Mouse (Mus musculus) left cerebral cortex, postnatal 14 days (tissue): ENCODE measurements around the gene Rab8a. TPM values are rescaled to one million over a fixed set of nuclear protein-coding genes. Genes with fewer than 3 reads are reported as not detected.

Source experiments
- DNase-seq, 2 experiments: peaks; one replicate each; pipeline ENCODE4 v3.0.0; 2021 to 2022; ENCODE audit warnings: low spot score in 2 of 2, mixed read lengths in 1 of 2
- intact Hi-C: fragments of 180-260 bp; cut with DNase I; formaldehyde crosslinking; loops from one replicate; pipeline ENCODE4 v1.15.1; 2025
- total RNA-seq, 2 experiments: library from RNA; stranded (reverse); gene quantifications; 2 replicates each; pipeline ENCODE4 v1.2.3; 2021

Rab8a gene
- total RNA-seq, 2 experiments from 2014 or later, result 38.4 to 46.3 TPM

DNA sequence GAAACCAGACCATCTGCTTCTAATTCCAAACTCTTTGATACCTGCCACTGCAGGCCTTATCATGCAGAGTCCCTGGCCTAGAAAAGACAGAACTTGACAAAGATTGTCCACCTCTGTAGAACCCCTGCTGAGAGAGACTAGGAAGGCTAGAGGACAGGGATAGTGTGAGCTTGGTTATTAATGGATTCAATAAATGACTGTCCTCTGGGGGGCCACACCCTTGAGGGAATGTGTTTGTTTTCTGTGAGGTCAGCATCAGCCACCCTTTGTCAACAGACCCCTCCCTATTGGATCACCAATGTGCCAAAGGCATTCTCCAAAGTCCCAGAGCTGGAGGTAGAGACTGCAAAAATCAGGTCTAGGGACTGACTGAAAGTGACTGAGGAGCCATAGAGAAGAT is 31.1 kb downstream of the Rab8a start:
- intact Hi-C loops, result no loop called here
- no peak for DNase-seq

DNA sequence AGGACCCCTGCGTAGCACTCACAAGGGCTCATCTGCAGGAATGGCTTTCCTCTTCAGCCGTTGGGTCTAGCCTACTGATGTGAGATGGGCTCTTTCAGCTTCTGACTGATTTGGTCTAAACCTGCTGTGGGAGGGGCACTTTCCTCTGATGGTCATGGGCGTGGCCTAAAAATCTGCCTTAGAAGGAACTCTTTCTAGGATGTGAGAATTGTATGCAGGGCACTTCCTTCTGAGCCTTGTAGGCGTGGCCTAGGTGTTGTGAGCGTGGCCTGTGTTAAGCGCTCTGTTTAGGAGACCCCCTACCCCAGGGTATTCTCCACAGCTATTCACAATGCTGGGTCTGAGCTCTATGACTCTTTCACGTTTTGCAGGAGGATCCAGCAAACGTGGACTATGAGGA is 37.0 kb downstream of the Rab8a start:
- intact Hi-C loops, result no loop called here

DNA sequence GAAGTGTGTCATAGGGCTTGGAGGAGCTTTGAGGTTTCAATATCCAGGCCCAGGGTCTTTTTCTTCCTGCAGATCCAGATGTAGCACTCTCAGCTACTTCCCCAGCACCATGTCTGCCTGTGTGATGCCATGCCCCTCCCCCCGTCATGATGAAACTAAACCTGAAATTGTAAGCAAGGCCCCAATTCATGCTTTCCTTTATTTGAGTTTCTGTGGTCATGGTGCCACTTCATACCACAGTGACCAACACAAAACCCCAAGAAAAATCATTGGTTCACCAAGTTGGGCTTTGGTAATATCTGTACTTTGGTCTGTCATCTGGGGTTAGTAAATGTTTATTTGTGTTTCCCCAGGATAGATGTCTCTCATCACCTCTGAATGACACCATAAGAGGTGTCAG is 47.6 kb downstream of the Rab8a start:
- DNase-seq, result no peak
- intact Hi-C loops, result no loop called here

More for the DNA sequence above, 37.0 kb downstream of the Rab8a start:
- DNase-seq, result no peak

DNA sequence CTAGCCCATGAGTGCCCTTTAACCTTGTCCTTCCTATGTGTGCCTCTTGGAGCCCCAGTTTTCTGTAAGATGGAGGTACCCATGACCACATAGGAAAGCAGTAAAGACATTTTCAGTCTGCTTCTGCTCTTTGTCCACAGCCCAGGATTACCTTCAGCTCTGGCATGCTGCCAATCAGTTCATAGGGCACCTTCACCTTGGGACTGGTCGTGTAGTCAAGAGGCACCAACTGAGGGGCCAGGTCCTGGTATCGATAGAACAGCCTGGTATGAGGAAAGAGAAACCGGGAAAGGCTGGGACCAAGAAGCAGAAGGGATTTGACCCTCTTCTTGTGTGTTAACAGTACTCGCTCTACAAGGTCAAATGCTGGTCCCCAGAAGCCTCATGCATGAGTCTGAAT is 49.2 kb downstream of the Rab8a start:
- DNase-seq, result no peak
- intact Hi-C loops, result no loop called here

DNA sequence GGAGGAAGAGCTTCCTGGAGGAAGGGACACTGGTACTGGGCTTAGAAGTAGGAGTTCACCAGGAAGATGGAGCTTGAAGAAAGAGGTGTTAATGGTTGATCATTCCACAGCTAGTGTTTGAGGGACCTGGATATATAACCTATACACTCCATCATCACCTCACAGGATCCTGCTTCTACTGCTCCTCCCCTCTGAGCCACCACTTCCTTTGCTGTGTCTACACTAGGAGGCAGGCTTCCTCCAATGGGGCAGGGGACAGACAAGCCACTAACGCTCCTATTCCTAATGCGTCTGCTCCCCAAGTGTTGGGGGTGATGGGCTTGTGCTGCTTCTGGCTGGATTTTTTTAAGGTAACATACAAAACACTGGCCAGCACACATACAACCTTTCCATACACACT is 49.7 kb downstream of the Rab8a start:
- DNase-seq, result no peak
- intact Hi-C loops, result no loop called here

GRCm38 (mm10) chr8:72211846-72212245 is 50.8 kb downstream of the Rab8a start:
- no peak for DNase-seq
- intact Hi-C loops, result no loop called here

GRCm38 (mm10) chr8:72212751-72213150 is 51.8 kb downstream of the Rab8a start, which contains the start of gene Cib3:
Cib3 (minus strand) TSS chr8:72212837.
- peak; percentile 13 to 48 for DNase-seq
- intact Hi-C loops, result no loop called here

DNA sequence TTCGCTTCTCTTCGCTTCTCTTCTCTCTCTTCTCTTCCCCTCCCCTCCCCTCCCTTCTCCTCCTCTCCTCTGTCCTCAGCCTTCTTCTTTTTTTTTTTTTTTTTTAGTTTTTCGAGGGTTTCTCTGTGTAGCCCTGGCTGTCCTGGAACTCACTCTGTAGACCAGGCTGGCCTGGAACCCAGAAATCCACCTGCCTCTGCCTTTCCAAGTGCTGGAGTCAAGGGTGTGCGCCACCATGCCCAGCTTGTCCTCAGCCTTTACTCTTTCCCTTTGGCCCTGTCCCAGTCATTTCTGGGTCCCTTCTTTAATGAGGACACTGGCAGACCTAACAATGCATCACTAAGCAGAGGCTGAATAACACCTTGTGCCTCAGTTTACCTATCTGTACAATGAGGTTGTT is 52.5 kb downstream of the Rab8a start, which contains the start of gene Gm11034:
Gene Gm11034 (minus strand): TSS at position 101 of the 400 bp plus-strand sequence.
- no peak for DNase-seq
- intact Hi-C loops, result no loop called here

- intact Hi-C loops, result no loop called here
- no peak for DNase-seq
These were observed 54.1 kb downstream of the Rab8a start for GRCm38 (mm10) chr8:72215060-72215459.

- DNase-seq, result no peak
- intact Hi-C loops, result no loop called here
These were observed 54.9 kb downstream of the Rab8a start for GRCm38 (mm10) chr8:72215871-72216270.

DNA sequence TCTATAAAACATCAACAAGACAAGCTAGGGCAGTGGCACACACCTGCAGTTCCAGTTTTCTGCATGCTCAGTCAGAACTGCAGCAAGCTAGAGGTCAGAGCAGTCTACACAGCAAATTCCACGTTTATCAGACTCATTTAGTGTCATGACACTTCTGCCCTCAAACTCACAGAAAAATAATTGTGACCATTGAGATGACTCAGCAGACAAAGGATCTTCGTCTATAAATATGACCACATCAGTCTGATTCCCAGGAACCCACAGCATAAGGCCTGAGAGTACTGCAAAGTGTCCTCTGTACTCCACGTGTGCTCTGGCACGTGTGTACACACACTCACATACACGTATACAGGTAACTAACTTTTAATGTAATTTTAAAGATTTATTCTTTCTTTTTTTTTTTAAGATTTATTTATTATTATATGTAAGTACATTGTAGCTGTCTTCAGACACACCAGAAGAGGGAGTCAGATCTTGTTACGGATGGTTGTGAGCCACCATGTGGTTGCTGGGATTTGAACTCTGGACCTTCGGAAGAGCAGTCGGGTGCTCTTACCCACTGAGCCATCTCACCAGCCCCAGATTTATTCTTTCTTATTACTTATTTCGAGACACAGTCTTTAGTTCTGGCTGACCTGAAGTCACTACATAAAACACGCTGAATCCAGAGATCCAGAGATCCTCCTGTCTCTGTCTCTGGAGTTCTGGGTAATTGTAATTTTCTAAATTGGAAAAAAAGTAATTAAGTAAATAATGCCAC is 58.0 kb downstream of the Rab8a start:
- intact Hi-C loops, result no loop called here
- DNase-seq, result no peak

DNA sequence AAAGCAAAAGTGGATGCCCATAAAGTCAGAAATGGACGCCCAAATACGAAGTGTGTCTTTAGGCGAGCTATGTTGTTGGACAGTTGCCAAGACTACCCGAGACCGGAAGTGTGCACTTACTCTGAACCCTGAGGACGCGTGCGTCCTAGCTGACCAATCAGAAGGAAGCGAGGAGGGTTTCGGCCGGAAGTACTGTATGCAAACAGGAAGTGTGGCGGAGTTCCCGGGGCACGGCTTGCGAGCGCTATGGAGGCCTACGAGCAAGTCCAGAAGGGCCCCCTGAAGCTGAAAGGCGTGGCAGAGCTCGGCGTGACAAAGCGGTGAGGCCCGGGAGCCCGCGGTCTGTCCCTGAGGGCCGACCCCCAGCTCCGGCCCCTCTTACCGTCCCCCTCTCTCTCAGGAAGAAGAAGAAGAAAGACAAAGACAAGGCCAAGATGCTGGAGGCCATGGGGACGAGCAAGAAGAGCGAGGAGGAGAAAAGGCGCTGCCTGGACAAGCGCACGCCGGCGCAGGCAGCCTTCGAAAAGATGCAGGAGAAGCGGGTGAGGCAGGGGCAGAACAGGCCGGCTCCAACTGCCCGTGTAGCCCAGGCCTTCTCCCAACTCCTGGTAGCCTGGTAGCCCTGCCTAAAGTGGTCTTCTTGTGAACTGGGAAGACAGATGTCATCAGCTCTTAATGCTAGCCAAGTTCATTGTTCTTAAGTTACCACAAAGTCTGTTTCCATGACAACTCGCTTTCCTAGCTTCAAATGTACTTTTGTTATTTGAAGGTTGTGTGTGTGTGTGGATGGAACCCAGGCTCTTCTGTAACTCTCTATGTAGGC is 58.8 kb downstream of the Rab8a start, which contains the start of gene Fam32a:
Gene Fam32a (plus strand): TSS at position 190 of the 823 bp plus-strand sequence.
- DNase-seq, result peak; percentile 92 to 93
- intact Hi-C loops, result no loop called here

DNA sequence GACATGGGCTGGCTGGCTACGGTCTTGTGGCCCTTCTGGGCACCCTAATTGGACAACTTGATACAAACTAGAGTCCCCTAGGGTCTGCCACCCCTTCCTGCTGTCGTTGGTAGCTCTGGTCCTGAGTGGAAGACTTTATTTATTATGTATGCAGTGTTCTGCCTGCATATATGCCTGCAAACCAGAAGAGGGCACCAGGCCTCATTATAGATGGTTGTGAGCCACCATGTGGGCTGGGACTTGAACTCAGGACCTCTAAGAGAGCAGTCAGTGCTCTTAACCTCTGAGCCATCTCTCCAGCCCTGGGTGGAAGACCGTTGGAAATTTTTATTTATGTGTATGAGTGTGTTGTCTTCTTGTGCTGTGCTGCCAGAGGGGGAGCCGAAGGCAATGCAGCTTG is 59.8 kb downstream of the Rab8a start:
- intact Hi-C loops, result no loop called here

DNA sequence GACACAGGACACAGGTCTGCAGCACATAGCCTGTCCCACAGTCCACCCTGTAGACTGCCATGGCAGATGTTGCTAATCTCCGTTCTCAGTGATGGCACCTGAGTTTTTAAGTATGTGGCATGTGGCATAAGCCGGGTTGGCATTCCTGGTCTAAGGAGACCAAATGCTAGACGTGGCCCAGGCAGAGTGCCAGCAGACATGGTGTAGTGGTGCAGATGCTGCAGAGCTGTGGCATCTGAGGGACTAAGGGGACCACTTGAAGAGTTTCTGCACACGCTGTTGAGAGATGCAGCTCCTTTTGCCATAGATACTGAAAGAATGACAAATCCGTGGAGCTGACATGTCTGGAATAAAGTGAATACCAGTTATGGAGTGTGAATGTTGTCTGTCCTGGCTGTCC is 61.7 kb downstream of the Rab8a start:
- intact Hi-C loops, result no loop called here
- no peak for DNase-seq

More for the DNA sequence above, 59.8 kb downstream of the Rab8a start:
- DNase-seq, result no peak

Other genes with a start within 250 kb of the Rab8a start
- 10 to 100 TPM; 12.6 to 13.8 TPM for gene Zfp961, start 210.2 kb upstream of the Rab8a start, total RNA-seq
- not detected for gene Cyp4f18, start 151.6 kb upstream of the Rab8a start, total RNA-seq
- not detected for gene Olfr372, start 120.0 kb upstream of the Rab8a start, total RNA-seq
- not detected for gene Olfr373, start 78.0 kb upstream of the Rab8a start, total RNA-seq
- gene Olfr374, start 54.2 kb upstream of the Rab8a start, total RNA-seq, result not detected
- 10 to 100 TPM; 36.7 to 37.5 TPM for gene Tpm4, start 26.2 kb upstream of the Rab8a start, total RNA-seq
- gene Hsh2d, start 28.4 kb downstream of the Rab8a start, total RNA-seq, result not detected
- gene Cib3, start 51.6 kb downstream of the Rab8a start, total RNA-seq, result not detected
- gene Gm11034, start 52.4 kb downstream of the Rab8a start, total RNA-seq, result not detected
- 10 to 100 TPM; 50.5 to 53.2 TPM for gene Fam32a, start 58.5 kb downstream of the Rab8a start, total RNA-seq
- gene Ap1m1, start 78.8 kb downstream of the Rab8a start, total RNA-seq, result 100 to 1,000 TPM; 100 to 104 TPM
- gene Gm10282, start 144.1 kb downstream of the Rab8a start, total RNA-seq, result 1 to 10 TPM; 5.1 to 8.7 TPM
- 10 to 100 TPM; 16.6 to 21.2 TPM for gene Klf2, start 157.8 kb downstream of the Rab8a start, total RNA-seq